Mouse (Mus musculus) embryo, embryonic 10 days (tissue): ENCODE data around the gene Dnaic2.

Experiments used
- DNase-seq: peaks from one replicate; pipeline ENCODE4 v3.0.0-alpha.2; 2015; ENCODE audit warnings: low spot score

Dnaic2 gene

GRCm38 (mm10) chr11:114798624-114799023 is 71.4 kb downstream of the Dnaic2 start, which contains the start of gene Gpr142:
Gene Gpr142 (plus strand): TSS chr11:114798924.
- DNase-seq: no peak

GRCm38 (mm10) chr11:114801906-114802305 is 74.7 kb downstream of the Dnaic2 start:
- DNase-seq: no peak

- DNase-seq: no peak
Measured at GRCm38 (mm10) chr11:114802540-114803267, 75.5 kb downstream of the Dnaic2 start.

DNA sequence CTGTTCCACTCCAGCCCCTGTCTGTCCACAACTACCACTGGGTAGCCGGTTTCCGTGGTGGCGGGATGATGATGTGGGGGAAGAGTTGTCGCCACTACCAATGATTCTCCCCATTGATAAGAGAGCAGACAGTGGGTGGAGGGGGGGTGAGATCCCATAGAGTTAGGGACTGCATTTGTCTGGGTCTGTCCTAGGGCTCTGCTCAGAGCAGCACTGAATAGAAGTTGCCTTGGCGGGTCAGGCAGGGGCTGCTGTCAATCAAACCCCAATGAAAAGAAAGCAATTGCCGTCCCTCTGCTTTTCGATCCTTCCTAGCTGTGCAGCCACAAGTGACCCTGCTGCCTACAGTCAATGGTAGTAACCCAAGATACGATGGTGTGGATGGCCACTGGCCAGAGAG is 76.8 kb downstream of the Dnaic2 start:
- DNase-seq: no peak

DNA sequence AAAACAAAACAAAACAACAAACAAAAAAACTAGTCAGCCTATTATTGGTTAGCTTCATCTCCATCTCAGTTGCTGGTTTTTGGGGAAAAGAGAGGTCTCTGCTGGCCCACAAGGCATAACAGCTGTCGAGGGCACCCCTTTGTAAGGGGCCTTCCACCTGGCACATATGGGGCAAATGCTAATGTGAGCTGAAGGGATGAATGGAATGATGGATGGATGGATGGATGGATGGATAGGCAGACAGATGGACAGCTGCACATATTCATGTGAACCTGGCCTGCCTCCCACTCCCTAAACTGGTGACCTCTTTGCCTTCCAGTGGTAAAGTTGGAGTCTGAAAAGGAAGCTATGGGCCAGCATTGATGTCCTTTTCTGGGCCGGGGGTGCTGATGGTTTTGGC is 79.8 kb downstream of the Dnaic2 start:
- no peak for DNase-seq
